Mouse (Mus musculus): ENCODE measurements at regions not wholly inside any gene's neighbourhood (a gene's known extent, or its start where the extent isn't known, plus 50 kb on each side); places are given as distances from the start of the nearest gene placed in this dataset.

DNA sequence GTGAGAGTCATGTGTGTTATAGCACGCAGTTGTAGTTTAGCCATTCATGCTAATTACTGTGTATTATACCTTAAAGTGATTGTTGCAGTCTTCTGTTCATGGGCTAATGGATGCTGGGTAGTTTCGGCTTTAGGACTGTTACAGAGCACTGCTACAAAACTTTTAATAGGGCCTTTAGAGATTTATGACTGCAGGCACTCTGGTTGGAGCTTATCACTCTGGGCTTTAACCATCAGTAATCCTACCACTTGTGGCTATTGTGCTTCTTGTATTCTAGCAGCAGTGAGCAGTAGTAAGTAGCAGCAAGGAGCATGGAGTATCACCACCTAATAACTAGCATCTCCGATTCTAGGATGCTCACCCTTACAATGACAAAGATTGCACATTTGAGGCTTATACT is 362.6 kb upstream of the Frg1 start:
- Histone ChIP-seq H3K9ac (ENCODE audit: insufficient read depth, low read depth) (no peak overlapping the region), H3K4me2 (ENCODE audit: insufficient read depth, low read depth, poor library complexity, severe bottlenecking) (no peak overlapping the region), H3K4me3 (replicated peaks in 1 of 3; ENCODE audit: low read depth in 2 of 3, low read length in 2 of 3, poor library complexity in 1 of 3) (no peak overlapping the region), H3K27ac (ENCODE audit: insufficient read depth, low read depth) (no peak overlapping the region), H3K4me1 (ENCODE audit: control insufficient read depth in 1 of 2, insufficient read depth in 2 of 2) (no peaks in the 10 kb centered on the region), H3K9me3 (replicated peaks; ENCODE audit: low read length) (no peaks in the 10 kb centered on the region), H3K36me3 (replicated peaks in 1 of 2; ENCODE audit: control insufficient read depth in 1 of 2, insufficient read depth in 1 of 2, low read length in 1 of 2) (no peaks in the 10 kb centered on the region), H3K27me3 (replicated peaks) (no peaks in the 10 kb centered on the region), H3K79me2 (replicated peaks; ENCODE audit: control insufficient read depth, extremely low read depth, insufficient read depth, poor library complexity, severe bottlenecking) (no peaks in the 10 kb centered on the region)
- no peak for TF ChIP-seq CTCF (conservative IDR thresholded peaks at IDR 0.05 in 1 of 2, IDR thresholded peaks at IDR 0.05 in 1 of 2; ENCODE audit: low read depth in 2 of 2, low read length in 2 of 2)
- TF ChIP-seq MAZ (IDR thresholded peaks at IDR 0.05; ENCODE audit: low read depth, low read length): no peak
- TF ChIP-seq IRF4 (IDR thresholded peaks at IDR 0.05; ENCODE audit: low read depth, low read length): no peak
- no peak for TF ChIP-seq TBP (conservative IDR thresholded peaks at IDR 0.05; ENCODE audit: low read depth, low read length)
- no peak for TF ChIP-seq ZC3H11A (IDR thresholded peaks at IDR 0.05; ENCODE audit: low read depth, low read length)
- TF ChIP-seq MXI1 (IDR thresholded peaks at IDR 0.05; ENCODE audit: low read depth, low read length): no peak
- TF ChIP-seq HCFC1 (IDR thresholded peaks at IDR 0.05; ENCODE audit: low read depth, low read length): no peak
- TF ChIP-seq MEF2A (IDR thresholded peaks at IDR 0.05; ENCODE audit: borderline replicate concordance, low read depth, low read length): no peak
- dilution Hi-C loops (cut with MboI; ENCODE audit: extremely low pct_ligation_motif_present, extremely low pct_unique_long_range_greater_than_20kb, low sequenced_read_pairs): no loop called here
- no peak for DNase-seq (ENCODE audit: extremely low read depth)
- in situ Hi-C loops (cut with MboI; ENCODE audit: low pct_ligation_motif_present, low pct_unique_long_range_greater_than_20kb, low sequenced_read_pairs): no loop called here

DNA sequence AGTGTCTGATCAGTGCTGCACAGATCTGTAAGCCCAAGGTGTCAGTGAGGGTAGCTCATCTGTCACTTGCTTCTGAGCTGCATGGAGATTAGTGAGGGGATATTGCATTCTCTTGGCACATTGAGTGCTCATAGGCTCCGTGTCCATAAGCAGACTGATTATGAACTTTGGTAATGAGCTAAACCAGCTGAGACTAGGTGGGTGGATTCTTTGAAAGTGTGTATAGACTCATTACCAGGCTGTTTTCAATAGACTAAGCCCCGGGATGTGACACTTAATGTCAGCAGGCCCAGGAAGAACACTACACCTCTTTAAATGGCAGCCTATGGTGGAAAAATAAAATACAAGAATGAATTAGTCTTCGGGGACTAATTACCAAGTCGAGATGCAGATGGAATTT is 354.9 kb upstream of the Frg1 start:
- H3K36me3 ChIP-seq (replicated peaks in 1 of 2; ENCODE audit: control insufficient read depth in 1 of 2, insufficient read depth in 1 of 2, low read length in 1 of 2): no peaks in the 10 kb centered on the region
- no peak overlapping the region for H3K4me3 ChIP-seq (replicated peaks in 1 of 3; ENCODE audit: low read depth in 2 of 3, low read length in 2 of 3, poor library complexity in 1 of 3)
- H3K79me2 ChIP-seq (replicated peaks; ENCODE audit: control insufficient read depth, extremely low read depth, insufficient read depth, poor library complexity, severe bottlenecking): no peaks in the 10 kb centered on the region
- no peak overlapping the region for H3K4me2 ChIP-seq (ENCODE audit: insufficient read depth, low read depth, poor library complexity, severe bottlenecking)
- in situ Hi-C loops (cut with MboI; ENCODE audit: low pct_ligation_motif_present, low pct_unique_long_range_greater_than_20kb, low sequenced_read_pairs) (no loop called here), dilution Hi-C loops (cut with MboI; ENCODE audit: extremely low pct_ligation_motif_present, extremely low pct_unique_long_range_greater_than_20kb, low sequenced_read_pairs) (no loop called here)
- H3K9ac ChIP-seq (ENCODE audit: insufficient read depth, low read depth): no peak overlapping the region
- no peak overlapping the region for H3K27ac ChIP-seq (ENCODE audit: insufficient read depth, low read depth)
- DNase-seq (ENCODE audit: extremely low read depth): no peak
- H3K4me1 ChIP-seq (ENCODE audit: control insufficient read depth in 1 of 2, insufficient read depth in 2 of 2): no peaks in the 10 kb centered on the region
- H3K27me3 ChIP-seq (replicated peaks): no peaks in the 10 kb centered on the region
- H3K9me3 ChIP-seq (replicated peaks; ENCODE audit: low read length): no peaks in the 10 kb centered on the region
- TF ChIP-seq KAT2A (IDR thresholded peaks at IDR 0.05; ENCODE audit: insufficient replicate concordance, low read length) (no peak), IRF4 (IDR thresholded peaks at IDR 0.05; ENCODE audit: low read depth, low read length) (no peak), MXI1 (IDR thresholded peaks at IDR 0.05; ENCODE audit: low read depth, low read length) (no peak), SMC3 (IDR thresholded peaks at IDR 0.05; ENCODE audit: low read depth, low read length) (no peak), MAFK (IDR thresholded peaks at IDR 0.05; ENCODE audit: insufficient replicate concordance, low read length) (no peak), ZC3H11A (IDR thresholded peaks at IDR 0.05; ENCODE audit: low read depth, low read length) (no peak), USF1 (IDR thresholded peaks at IDR 0.05; ENCODE audit: low read depth, low read length) (no peak), MAZ (IDR thresholded peaks at IDR 0.05; ENCODE audit: low read depth, low read length) (no peak), RCOR1 (conservative IDR thresholded peaks at IDR 0.05; ENCODE audit: low read depth, low read length) (no peak), JUN (IDR thresholded peaks at IDR 0.05; ENCODE audit: insufficient read depth, low read depth, low read length) (no peak)

DNA sequence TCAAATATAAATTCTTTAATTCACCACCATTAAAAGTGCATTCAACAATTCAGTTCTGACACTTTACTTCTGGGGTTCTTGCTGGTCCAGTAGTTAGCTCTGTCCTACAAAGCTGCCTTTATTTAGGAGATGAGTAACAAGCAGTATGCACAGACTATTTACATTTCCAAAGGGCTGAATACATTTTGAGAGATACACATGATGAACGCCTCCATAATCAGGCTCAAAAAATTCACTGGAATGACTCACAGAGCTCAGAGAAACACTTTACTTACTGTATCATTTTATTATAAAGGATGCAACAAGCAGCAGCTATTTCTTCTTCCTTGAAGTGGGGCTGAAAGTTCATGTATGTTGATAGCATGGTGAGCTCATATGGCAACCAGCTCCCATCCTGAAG is 336.6 kb upstream of the Frg1 start:
- Histone ChIP-seq H3K4me1 (ENCODE audit: control insufficient read depth in 1 of 2, insufficient read depth in 2 of 2) (no peaks in the 10 kb centered on the region), H3K79me2 (replicated peaks; ENCODE audit: control insufficient read depth, extremely low read depth, insufficient read depth, poor library complexity, severe bottlenecking) (no peaks in the 10 kb centered on the region), H3K36me3 (replicated peaks in 1 of 2; ENCODE audit: control insufficient read depth in 1 of 2, insufficient read depth in 1 of 2, low read length in 1 of 2) (no peaks in the 10 kb centered on the region), H3K27ac (ENCODE audit: insufficient read depth, low read depth) (no peak overlapping the region), H3K9ac (ENCODE audit: insufficient read depth, low read depth) (no peak overlapping the region), H3K27me3 (replicated peaks) (no peaks in the 10 kb centered on the region), H3K9me3 (replicated peaks; ENCODE audit: low read length) (no peaks in the 10 kb centered on the region), H3K4me3 (replicated peaks in 1 of 3; ENCODE audit: low read depth in 2 of 3, low read length in 2 of 3, poor library complexity in 1 of 3) (no peak overlapping the region), H3K4me2 (ENCODE audit: insufficient read depth, low read depth, poor library complexity, severe bottlenecking) (no peak overlapping the region)
- DNase-seq (ENCODE audit: extremely low read depth): no peak
- TF ChIP-seq JUN (IDR thresholded peaks at IDR 0.05; ENCODE audit: insufficient read depth, low read depth, low read length): no peak
- no peak for TF ChIP-seq CHD1 (IDR thresholded peaks at IDR 0.05; ENCODE audit: low read depth, low read length)
- TF ChIP-seq NELFE (IDR thresholded peaks at IDR 0.05; ENCODE audit: low read depth, low read length): no peak
- TF ChIP-seq UBTF (IDR thresholded peaks at IDR 0.05; ENCODE audit: low read depth, low read length): no peak
- no peak for TF ChIP-seq RAD21 (IDR thresholded peaks at IDR 0.05; ENCODE audit: low read depth, low read length)
- no peak for TF ChIP-seq MXI1 (IDR thresholded peaks at IDR 0.05; ENCODE audit: low read depth, low read length)
- no peak for TF ChIP-seq PAX5 (IDR thresholded peaks at IDR 0.05; ENCODE audit: low read length)
- TF ChIP-seq BHLHE40 (IDR thresholded peaks at IDR 0.05; ENCODE audit: low read depth, low read length): no peak
- TF ChIP-seq NRF1 (IDR thresholded peaks at IDR 0.05; ENCODE audit: low read depth, low read length): no peak
- TF ChIP-seq MEF2A (IDR thresholded peaks at IDR 0.05; ENCODE audit: borderline replicate concordance, low read depth, low read length): no peak
- no peak for TF ChIP-seq RCOR1 (conservative IDR thresholded peaks at IDR 0.05; ENCODE audit: low read depth, low read length)
- no peak for TF ChIP-seq POLR2AphosphoS2 (IDR thresholded peaks at IDR 0.05; ENCODE audit: low read depth, low read length)
- no peak for TF ChIP-seq ELF1 (IDR thresholded peaks at IDR 0.05; ENCODE audit: low read depth, low read length)
- no peak for TF ChIP-seq ZNF384 (IDR thresholded peaks at IDR 0.05; ENCODE audit: low read depth, low read length)
- no peak for TF ChIP-seq IRF4 (IDR thresholded peaks at IDR 0.05; ENCODE audit: low read depth, low read length)
- no peak for TF ChIP-seq USF1 (IDR thresholded peaks at IDR 0.05; ENCODE audit: low read depth, low read length)
- dilution Hi-C loops (cut with MboI; ENCODE audit: extremely low pct_ligation_motif_present, extremely low pct_unique_long_range_greater_than_20kb, low sequenced_read_pairs): no loop called here
- in situ Hi-C loops (cut with MboI; ENCODE audit: low pct_ligation_motif_present, low pct_unique_long_range_greater_than_20kb, low sequenced_read_pairs): no loop called here

Data from CH12.LX (cell line).